Mouse (Mus musculus) urinary bladder, postnatal 0 days (tissue): ENCODE measurements around the gene Gm527. TPM values are rescaled to one million over a fixed set of nuclear protein-coding genes. Genes with fewer than 3 reads are reported as not detected.

Source experiments
- polyA plus RNA-seq: library from polyadenylated mRNA; unstranded; fragments of >200 nt; fragmentation: Nextera tagmentation; extraction: Ambion mirVana; gene quantifications from 2 replicates; pipeline ENCODE4 v1.2.1, GENCODE M21; 2015

The Gm527 gene
- 3.1 and 3.3 TPM in 2 replicates for polyA plus RNA-seq

GRCm38 (mm10) chr12:64917578-64918471 lies at the start of gene Gm527:
Gm527 (plus strand) TSS chr12:64917906.

GRCm38 (mm10) chr12:64965124-64966026 lies 47.7 kb downstream of the Gm527 start, which contains the start of the genes Klhl28 and Togaram1:
Klhl28 (minus strand) TSS chr12:64965534.
Togaram1 (plus strand) TSS chr12:64965804.

Other genes starting within 250 kb of the Gm527 start
- gene Klhl28, start 47.6 kb downstream of the Gm527 start, polyA plus RNA-seq = 7.6 and 9.3 TPM in 2 replicates
- 13.4 and 14.4 TPM in 2 replicates for gene Togaram1, start 47.9 kb downstream of the Gm527 start, polyA plus RNA-seq
- 22.5 and 25.3 TPM in 2 replicates for gene Prpf39, start 118.4 kb downstream of the Gm527 start, polyA plus RNA-seq
- 147 and 174 TPM in 2 replicates for gene Fkbp3, start 156.1 kb downstream of the Gm527 start, polyA plus RNA-seq
- 1.8 and 3.1 TPM in 2 replicates for gene Fancm, start 157.7 kb downstream of the Gm527 start, polyA plus RNA-seq